Mouse (Mus musculus) lung, postnatal 25 days (tissue): Measurements from ENCODE around the gene Agrp.
"Not testable (repeated sequence)": the region's sequence is repeated elsewhere in the genome, so short reads cannot be mapped to it uniquely, and the experiment has no call there.

Source experiments
- DNase-seq: peaks from one replicate; pipeline ENCODE4 v3.0.0; 2022; ENCODE audit warnings: low spot score

The Agrp gene

GRCm38 (mm10) chr8:105622421-105622920 lies 14.7 kb downstream of the Agrp start:
- peak; percentile 95 for DNase-seq

DNA sequence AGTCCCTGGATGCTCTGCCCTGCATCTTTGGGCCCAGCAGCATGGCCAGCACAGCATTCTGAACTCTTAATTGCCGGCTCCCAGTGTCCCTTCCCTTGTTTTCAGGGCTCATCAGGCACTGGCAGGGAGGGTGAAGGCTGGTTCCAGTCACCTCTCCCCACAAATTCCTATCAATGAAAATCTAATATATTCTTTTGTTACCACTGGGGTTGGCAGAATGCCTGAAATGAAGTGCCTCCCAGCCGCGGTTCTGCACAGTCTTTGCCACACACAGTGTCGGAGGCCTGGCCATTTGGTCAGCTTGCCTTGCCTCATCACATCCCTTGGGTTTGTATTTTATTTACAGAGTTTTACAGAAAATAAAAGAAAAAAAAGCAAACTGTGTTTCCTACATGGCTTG lies 15.4 kb downstream of the Agrp start:
- no peak for DNase-seq

DNA sequence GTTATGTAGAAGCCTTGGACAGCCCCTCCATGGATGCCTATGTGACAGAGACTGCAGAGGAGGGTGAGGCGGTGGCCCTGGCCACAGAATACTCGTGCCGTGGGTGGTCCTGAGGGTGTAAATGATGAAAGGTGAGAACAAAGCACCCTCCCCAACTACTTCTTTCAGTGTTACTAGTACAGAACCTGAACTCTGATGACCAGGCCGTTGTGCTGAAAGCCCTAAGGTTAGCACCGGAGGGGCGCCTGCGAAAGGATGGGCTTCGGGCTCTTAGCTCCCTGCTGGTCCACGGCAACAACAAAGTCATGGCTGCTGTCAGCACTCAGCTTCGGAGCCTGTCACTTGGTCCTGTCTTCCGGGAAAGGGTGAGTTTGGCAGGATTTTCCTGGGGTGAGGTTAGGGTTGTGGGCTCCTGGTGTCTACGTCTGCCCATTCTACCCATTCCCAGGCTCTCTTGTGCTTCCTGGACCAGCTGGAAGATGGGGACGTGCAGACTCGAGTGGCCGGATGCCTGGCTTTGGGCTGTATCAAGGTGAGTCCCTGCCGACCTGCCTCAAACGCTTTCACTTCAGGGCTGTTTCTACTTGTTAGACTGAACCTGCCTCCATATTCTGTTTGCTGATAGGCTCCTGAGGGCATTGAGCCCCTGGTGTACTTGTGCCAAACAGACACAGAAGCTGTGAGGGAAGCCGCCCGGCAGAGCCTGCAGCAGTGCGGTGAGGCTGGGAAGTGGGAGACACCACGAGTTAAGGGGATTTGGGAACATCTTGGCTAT lies 16.1 kb downstream of the Agrp start:
- no peak for DNase-seq

DNA sequence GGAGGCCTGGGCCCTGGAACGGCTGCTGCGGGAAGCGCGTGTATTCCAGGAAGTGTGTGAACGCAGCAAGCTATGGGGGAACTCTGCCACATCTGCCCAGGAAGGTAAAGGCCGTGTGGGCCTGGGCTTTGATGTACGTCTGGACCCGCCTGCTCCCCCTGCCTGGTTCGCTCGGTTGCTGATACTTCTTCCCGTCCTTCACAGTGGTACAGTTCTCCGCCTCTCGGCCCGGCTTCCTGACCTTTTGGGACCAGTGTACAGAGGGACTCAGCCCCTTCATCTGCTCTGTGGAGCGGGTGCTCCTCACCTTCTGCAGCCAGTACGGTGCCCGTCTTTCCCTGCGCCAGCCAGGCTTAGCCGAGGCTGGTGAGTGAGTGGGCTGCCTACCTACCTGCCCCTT lies 17.0 kb downstream of the Agrp start:
- DNase-seq, result no peak

DNA sequence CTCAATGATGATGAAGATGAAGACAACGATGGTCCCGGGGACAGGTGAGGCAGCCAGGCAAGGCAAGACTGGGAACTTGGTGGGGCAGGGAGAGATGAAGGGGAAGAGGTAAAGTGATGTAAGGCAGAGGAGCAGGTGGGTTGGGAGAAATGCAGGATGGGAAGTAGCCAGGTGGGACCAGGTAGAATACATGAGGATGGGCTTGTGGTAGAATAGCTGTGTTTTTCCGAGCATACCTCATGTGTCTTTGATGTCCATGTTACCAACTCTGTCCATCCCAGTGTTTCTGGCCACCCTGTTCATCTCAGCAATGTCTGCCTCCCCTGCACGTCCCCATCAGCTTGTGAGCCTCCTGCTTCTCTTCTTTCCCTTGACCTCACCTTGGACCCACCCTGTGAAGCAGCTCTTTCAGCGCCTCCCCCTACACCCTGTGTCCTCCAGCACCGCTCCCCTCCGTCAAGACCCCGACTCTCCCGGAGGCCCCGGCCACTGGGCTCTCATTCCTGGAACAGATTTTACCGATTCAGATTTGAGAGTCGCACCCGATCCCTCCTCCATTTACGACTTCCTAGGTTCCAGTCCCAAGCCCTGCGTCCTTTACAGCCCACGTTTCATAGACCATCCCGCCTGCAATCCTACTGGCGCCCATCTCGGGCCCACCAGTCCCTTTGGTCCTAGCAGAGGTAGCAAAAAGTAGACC lies 18.2 kb downstream of the Agrp start:
- no peak for DNase-seq

DNA sequence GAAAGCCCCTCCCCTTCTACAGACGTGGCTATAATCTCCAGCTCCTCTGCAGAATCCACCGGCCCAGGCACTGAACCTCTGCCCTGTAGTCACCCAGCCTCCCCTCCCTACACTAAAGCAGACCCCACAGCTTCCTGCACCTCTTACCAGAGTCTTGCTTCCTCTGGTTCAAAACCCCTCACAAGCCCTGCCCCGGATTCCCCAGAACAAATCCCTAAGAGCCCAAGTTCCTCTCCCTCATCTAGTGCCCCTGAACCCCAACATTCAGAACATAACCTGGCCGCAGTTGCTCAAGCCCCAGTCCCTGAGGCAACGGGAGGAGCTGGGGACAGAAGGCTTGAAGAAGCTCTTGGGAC lies 18.9 kb downstream of the Agrp start:
- no peak for DNase-seq

- DNase-seq, result no peak
Measured at GRCm38 (mm10) chr8:105617451-105618278, 19.5 kb downstream of the Agrp start.

GRCm38 (mm10) chr8:105615942-105616341 lies 21.3 kb downstream of the Agrp start:
- no peak for DNase-seq

DNA sequence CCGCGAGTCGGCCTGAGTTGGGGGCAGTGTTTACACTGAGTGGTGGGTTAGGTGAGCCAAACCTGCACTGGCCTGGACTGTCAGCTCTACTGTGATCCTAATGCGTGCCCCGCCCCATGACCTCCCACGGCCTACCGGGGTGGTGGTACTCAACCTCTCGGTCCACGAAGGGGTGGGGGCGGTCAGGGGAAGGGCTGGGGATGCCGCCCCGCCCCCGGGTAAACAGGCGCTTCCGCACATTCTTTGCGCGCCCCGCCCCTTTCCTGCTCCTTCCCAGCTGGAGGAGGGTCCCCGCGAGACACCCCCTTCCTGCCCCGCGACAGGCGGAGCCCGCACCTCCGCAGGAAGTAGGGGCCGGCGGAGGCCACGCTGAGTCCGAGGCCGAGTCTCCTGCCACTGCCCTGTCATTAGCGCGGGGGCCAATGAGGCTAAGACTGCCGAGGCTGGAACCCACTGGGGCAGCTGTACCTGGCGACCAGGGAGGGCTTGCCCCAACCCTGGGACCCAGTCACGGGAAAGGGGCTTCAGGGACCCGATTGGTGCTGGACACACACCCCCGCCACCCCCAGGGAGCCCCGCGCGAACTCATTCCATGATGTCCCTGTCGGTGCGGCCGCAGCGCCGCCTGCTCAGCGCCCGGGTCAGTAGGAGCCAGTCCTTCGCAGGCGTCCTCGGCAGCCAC lies 23.2 kb downstream of the Agrp start:
- DNase-seq, result peak; percentile 89

- DNase-seq, result peak; percentile 69
Measured at GRCm38 (mm10) chr8:105613037-105613436, 24.2 kb downstream of the Agrp start.

DNA sequence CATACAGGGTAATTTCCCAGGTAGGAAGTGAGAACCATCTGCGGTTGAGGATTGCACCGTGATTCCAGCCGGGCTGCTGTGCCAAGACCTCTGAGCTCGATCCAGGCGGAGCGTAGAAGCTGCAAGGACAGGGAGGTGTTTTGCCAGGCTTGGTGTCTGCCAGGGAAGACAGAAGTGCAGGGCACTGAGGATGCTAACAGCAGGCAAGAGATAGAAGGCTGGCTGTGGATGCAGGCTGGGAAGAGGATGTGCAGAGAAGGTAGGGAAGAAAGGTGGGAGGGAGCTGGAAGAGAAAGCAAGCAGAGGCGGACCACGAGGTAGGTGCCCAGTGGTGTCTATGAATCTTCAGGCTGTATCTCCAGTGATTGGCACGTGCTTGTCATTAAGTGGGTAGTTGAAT lies 25.4 kb downstream of the Agrp start:
- DNase-seq, result no peak

DNA sequence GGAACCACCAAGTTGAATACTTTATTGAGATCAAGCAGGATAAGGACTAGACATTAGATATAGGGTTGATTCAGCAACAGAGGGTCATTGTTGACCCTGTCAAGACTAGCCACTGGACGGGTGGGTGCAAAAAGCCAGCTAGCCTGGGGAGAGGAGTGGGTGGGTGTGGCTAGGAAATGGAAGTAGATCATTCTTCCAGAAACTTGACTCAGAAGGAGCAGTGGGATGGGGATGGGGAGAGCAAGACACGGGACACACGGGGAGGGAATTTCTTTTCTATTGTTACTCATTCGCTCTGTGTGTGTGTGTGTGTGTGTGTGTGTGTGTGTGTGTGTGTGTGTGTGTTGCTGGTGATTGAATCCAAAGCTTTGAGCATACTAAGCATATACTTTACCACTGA lies 27.4 kb downstream of the Agrp start:
- DNase-seq, result no peak

- no peak for DNase-seq
Measured at GRCm38 (mm10) chr8:105609355-105609754, 27.8 kb downstream of the Agrp start.

- peak; percentile 70 for DNase-seq
Measured at GRCm38 (mm10) chr8:105607684-105608083, 29.5 kb downstream of the Agrp start.

GRCm38 (mm10) chr8:105607062-105607461 lies 30.1 kb downstream of the Agrp start:
- DNase-seq, result no peak

DNA sequence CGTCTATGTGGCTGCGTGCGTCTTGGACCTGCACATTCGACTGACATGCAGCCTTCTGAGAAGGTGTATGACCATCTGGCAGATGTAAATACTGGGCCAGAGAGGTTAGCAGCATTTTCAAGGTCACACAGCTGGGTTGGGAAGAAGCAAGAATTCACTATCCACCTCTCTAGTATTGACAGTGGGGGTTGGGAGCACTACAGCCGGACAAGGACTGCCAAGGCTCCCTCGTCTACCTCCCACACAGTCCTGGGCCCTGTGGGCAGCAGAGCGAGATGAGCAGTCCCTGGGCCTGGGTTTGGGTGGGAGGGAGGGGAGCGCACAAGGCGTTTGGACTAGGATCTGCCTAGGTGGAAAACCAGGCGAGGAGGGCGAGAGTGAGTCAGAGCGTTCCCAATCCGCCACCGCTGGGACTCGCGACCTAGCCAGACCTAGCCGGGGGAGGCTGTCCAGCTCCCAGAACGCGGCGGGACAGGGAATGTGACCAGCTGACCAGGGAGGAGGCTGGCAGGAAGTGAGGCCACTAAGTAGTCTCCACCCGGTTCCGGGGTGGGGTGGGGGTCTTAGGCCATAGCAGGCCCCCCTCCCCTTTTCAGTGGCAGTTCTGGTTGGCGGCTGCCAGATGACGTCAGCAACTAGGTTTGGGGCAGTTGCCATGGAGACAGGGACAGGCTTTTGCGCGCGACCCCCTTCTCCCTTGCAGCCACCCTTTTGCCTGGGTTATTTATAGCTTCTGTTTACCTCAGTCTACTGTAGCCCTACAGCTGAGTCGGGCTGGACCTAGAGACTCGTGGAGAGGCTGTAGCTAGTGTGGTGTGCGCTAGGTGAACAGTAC lies 30.8 kb downstream of the Agrp start:
- peak; percentile 90 for DNase-seq

DNA sequence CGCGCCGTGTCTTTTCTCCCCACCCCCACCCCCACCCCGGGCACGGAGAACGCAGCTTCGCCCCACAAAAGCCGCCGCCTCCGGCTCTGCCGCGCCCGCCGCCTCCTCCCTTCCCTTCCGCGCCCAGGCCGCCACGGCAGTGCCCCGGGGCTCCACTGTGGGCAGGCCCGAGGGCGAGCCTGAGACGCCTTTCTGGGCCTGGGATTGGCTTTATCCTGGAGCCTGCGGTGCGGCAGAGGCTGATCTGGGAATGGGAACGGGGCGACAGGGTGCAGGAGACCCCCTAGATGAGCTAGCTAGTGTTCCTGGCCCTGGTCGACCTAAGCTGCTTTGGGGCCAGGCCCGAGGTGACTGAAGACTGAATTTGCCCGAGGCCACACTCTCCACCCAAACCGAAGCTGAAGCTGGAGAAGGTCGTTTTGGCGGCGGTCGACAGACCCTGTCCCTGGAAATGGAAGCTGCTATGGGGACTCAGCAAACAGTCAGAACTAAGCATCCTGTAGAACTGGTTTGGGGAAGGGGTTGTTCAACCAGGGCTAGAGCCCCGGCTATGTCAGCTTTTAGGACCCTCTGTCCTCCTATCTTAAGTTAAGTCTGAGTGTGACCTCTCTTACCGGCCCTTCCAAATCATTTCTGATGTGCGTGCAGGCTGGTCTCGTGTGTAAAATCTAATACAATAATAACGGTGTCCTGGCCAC lies 31.6 kb downstream of the Agrp start:
- no peak for DNase-seq

DNA sequence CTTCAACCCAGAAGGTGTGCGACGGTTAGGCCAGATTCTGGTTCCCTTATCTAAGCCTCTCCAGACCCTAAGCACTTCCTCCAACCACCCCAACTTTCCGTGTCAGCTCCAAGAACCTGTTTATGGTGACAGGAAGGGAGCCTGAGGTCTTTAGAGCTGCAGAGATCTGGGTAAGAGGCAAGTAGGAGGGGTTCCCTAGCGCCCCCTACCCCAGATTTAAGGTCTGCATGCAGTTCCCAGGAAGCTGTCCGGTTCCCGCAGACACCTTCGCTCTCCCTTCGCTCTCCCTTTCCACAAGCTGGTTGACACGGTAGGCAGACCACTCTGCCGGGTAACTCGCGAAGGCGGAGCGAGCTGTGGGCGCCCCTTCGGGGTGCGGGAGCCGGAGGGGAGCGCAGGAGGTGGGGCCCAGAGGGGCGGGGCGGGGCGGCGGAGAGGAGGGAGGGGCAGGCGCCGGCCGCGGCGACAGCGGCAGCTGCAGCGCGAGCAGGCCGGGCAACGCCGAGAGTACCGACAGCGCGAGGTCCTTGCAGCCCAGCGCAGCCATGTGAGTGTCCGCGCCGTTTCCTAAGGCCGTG lies 32.3 kb downstream of the Agrp start, which contains the start of gene Ripor1:
Ripor1 (plus strand) TSS at position 452 of the 578 bp plus-strand sequence.
- DNase-seq, result peak; percentile 71

GRCm38 (mm10) chr8:105602540-105602939 lies 34.7 kb downstream of the Agrp start:
- DNase-seq, result not testable (repeated sequence)

GRCm38 (mm10) chr8:105601301-105601700 lies 35.9 kb downstream of the Agrp start:
- DNase-seq, result no peak
